Mouse (Mus musculus): ENCODE measurements at regions not wholly inside any gene's neighbourhood (a gene's known extent, or its start where the extent isn't known, plus 50 kb on each side); places are given as distances from the start of the nearest gene placed in this dataset.

DNA sequence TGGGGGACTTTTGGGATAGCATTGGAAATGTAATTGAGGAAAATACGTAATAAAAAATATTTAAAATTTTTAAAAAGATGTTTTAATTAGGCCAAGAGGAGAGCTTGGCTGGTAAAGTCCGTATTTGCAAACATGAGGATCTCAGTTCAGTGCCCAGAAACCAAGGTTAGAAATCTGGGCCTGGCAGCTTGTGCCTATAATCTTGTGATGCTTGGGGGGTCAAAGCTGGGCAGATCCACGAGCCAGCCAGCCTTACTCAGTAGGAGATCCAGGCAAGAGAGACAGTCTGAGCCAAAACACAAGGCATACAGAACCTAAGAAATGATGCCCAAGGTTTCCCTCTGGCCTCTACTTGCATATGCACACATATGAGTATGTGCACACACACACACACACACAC lies 54.1 kb upstream of the Cxadr start:
- no peak for DNase-seq

DNA sequence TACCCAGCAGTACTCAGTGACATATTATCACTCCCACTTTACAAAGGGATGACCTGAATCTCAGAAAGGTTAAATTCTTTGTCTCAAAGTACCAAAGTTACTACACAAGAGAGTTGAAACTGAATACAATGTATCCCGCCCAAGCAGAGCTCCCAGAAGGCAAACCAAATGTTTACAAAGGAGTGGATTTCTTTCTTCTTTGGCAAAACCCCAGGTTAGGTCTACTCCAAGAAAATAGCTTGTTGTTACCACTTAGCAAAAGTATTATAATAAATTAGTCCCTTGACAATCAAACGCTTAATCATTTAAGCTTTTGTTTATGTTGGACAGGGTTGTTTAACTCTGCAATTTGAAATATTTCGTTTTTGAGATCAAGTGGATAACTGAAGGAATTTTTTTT lies 58.6 kb upstream of the Cxadr start:
- DNase-seq, result no peak

DNA sequence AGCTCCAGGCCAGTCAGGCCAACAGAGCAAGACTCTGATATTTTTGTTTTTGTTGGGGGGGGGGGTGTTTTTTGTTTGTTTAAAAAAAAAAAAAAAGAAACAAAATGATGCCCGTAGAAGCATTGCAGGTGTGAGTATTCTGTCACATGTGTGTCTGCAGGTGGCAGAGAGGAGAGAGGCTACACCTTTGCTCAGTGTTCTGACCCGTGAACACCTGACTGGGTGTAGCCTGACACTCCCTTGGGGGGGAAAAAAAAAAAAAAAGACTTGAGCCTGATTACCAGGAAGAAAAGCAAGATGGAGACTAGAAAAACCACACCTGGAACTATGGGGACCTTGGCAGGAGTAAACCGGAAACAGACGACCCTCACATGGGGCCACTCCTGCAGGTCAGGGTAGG lies 61.1 kb upstream of the Cxadr start:
- no peak for DNase-seq

DNA sequence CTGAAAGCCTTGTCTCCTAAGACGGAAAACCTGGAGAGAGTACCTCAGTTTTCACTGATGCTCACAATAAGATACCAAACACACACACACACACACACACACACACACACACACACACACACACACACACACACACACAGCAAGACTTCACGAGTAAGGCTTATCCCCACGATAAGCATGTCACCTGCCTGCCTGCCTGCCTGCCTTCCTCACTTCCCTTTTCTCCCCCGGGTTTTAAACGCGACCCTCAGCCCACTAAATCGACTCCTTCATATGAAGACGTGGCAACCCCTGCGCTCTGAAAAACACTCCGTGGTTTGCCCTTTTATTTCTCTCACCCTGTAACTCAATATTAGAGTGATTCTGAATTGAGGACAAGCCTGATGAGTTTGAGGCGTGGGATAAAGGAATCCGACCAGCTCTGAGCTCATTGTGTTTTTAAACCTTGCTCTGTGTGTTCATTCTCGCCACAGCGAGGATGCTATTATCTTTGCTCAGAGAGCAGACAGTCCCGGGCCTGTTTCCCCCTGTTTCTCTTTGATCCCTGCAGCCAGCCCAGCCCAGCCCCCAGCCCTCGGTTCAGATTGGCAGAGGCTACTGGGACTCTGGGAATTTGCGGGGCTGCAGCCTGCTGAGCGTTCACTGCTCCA lies 63.1 kb upstream of the Cxadr start:
- DNase-seq, result no peak

DNA sequence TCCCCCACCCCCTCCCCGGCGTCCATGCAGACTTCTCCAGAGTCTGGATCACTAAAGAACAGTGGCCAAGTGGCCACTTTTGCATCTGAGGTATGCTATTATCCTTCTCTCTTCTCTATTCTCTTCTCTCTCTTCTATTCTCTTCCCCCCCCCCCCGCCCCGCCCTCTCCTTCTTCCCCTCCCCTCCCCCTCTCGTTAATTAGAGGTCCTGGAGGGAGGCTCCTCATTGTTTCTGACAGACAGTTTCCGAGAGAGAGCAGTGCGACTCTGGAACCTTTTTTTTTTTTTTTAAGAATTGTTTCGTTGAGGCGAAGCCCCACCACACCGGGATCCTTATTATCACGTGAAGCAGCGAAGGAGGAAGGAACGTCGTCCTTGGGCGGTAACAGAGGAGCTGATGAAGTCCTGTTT lies 63.6 kb upstream of the Cxadr start:
- no peak for DNase-seq

DNA sequence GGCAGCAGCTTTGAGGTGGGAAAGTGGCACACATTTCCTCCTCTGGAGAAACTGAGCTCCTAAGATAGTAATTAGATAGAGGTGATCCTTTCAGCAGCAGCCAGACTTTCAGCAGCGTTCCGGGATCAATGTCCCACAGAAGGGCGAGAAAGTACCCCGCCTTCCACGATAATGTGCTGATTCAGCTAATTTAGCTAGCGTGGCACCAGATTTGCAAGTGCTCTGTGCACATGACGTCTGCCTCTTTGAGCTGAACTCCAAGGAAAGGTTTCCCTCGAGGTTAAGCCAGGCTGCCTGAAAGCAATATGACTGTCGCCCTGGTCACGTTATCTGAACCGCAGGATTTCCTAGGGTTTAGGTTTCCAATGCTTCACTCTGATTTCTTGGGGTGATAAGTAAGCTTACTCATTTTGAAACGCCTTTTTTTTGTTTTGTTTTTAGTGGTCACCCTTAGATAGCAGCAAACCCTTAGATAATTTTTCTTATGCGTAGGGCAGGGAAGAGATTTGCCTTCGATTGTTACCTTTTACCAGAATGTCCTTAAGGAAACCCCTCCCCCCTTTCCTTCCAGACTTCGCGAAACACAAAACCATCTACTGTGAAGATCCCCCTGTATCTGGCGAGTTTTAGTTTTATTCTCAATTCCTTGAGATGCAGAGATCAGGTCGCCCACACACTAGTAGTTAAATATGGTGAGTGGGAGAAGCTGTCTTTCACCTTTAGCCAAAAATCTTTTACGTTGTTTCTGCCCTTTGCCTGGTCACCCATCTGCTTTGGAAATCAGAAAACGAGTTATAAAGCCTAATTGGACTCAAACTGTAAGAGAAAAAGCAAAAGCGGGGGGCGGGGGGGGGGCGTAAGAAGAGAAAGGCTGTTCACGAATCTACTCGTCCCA lies 64.3 kb upstream of the Cxadr start:
- peak; percentile 29 for DNase-seq

DNA sequence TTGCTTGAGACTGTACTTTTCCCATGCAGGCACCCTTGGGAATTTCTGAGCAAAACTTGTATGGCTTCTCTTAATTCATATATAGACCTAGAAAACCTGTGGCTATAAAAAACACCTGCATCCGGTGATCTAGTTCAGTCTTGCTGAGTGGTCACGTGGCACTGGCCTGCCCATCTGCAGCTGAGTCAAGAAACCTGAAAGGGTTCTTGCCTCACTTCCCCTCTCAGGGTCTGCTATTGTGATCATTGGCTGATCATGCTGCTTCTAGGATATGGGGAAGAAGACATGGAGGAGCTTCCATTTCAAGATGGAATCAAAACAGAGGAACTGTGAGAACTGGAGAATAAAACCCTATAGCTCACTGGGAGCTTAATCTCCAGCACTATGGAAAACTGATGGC lies 69.1 kb upstream of the Cxadr start:
- DNase-seq, result no peak

DNA sequence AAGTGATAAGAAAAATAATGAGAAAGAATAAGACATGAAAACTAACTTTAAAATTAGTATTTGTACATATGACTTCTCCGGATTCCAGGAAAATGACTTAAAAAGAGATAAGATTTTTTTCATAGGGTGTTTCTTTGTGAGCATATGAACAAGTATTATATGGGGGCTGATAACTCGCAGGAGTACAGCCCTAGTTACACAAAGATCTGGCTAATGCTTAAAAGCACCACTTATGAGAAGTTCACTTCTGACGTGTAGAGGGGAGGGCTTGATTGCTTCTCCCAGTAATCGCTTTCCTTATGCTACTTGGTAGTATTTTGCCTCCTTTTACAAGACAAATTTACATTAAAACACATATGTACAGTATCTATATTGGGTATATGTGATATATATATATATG lies 72.3 kb upstream of the Cxadr start:
- DNase-seq, result no peak

DNA sequence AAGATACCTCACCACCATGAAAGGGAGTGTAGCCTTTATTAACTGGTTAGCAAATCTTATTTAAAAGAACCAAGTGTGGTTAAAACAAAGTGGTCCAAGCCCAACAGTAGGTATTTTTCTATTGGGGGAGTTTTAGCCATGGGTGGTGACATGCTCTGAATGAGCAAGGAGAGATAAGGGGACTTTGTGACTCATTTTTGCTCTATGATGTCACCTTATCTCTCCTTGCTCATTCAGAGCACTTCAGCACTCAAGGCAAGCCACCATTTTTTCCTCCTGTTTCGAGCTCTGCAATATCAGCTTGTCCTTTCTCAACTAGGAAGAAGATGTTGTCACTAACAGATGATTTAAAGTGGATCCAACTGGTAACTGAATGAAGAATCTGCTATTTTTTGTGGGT lies 78.9 kb upstream of the Cxadr start:
- DNase-seq, result no peak

DNA sequence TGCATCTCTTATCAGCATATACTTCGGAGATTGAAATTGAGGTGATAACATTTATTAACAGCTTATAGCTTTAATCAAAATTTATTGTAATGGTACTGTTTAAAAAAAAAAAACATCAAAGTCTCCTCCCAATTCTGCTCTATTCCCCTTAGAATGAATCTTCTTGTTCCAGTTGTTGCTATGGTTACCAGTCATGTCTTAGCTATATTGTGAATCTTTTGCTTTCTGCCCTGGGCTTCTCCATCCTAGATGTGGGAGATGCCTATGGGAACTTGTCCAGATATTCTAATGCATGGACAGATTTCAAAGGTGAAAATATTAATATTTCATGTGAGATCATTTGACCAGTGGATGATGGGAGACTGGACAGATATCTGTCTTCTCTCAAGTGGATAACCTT lies 79.5 kb upstream of the Cxadr start:
- DNase-seq, result no peak

DNA sequence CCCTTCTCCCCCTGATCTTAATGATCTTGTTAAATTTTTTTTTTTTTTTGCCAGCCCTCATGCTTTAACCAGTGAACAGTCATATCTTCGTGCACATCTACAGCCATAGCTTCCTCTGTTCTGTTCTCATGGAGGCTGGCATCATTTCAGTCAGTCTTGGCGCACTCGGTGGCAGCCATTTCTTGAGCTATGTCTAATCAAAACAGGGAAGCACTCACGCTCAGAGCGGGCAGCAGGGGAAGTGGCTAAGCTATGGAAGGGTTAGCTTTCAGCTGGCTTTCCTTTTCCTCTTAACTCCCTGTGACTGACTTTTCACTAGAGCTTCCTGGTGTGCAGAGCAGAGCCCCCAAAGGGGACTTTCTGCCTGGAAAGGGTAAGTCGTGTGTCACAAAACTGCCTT lies 83.7 kb upstream of the Cxadr start:
- peak; percentile 28 for DNase-seq

DNA sequence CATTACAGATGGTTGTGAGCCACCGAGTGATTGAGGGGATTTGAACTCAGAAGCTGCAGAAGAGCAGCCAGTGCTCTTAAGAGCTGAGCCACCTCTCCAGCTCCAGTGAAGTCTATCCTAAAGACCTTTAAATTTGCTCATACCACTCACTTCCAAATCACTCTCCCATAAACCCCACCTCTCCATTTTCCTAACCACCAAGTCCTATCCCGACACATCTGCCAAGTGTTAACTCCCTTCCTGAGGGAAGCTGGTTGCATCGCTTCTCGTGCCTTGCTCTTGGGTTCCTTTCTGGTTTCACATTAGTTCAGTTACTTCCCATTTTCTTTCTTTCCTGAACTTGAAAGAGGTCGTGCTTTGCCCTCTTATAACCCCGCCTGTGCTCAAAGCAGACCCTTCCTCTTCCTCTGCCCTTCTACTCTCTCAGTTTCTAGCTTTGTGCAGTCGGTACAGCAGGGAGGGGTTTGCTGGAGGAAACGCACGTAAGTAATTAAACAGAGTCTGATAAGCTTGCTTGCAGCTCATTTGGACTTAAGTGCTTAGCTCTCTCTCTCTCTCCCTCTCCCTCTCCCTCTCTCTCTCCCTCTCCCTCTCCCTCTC lies 84.4 kb upstream of the Cxadr start:
- no peak for DNase-seq

DNA sequence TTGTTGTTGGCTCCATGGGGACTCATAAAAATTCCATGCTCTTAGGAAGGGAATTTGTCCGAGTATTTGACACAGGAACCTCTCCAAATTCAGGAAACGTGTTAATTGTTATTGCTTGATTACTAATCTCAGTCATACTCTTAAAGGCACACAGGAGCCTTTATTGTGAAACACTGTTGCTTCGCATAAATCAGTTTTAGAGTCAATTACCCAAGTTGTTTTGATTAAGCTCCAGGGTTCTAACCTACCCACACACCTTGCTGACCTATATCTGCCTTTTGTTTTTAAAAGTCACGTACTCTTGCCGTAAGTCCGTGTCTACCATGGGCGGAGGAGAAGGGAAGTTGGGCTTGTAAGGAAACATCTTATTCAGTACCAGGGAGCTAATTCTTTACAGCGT lies 89.6 kb upstream of the Cxadr start:
- DNase-seq, result no peak

DNA sequence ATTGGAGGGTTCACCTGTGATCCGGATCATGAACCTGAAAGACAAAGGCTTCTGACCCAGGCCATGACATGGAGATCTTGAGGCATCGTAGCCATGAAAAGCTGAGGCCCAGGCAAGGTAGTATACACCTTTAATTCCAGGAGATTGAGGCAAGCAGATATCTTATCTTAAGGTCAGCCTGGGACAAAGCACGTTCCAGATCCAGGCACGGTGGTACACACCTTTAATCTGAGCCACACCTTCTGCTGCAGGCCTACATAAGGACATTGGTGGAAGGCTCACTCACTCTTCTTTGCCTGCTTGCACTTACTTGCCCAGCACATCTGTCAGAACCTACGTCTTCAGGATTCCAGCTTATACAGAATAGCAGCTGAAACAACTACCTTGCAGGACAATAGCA lies 93.0 kb upstream of the Cxadr start:
- DNase-seq, result no peak

DNA sequence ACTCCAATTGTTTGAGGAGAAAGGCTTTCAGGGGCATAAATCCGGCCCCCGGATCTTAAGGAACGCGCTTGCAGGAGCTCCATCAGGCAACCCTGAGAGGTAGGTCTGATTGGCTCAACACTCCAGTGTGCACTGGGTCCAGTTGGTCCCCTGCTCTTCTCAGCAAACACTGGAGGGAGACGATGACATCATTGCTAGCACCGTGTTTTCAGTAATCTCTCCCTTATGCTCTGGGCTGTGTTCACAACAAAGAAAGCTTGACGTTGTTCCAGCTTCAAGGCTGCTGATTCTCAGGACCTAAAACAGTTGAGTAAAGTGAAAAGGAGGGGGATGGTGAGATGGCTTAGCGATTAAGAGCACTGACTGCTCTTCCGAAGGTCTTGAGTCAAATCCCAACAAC lies 97.0 kb upstream of the Cxadr start:
- DNase-seq, result no peak

DNA sequence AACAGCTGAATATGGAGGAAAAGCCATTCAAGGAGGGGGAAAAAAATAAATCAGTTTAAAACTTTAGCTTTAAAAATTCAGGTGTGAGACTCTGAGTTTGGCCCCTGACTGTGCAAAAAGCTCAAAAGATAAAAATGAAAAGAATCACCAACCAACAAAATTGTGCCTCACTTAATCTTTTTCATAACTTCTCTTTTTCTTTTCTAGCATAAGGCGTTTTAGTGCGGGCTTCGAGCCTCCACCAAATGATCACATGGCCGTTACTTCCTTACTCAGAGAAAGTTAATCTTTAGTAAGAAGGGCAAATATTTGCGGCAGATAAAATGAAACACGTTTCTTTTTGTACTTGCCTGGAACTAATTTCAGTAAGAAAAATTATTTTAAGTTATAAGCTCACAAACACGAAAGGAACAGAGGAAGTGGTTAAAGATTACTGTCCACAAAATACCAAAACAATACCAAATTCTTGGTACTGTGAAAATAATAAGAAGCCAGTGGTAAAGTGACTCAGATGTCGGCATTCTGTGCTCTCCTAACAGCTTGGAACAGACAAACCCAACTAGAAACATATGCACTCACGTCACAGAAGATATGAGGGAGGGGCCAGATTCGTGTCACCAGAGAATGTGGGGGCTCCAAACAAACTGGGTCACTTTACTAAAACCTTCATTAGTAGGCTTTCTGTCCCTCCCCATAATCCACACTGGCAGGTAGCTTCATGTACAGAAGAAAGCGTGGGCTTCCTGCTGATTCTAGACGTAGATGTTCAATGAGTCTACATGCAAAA lies 101.1 kb upstream of the Cxadr start:
- DNase-seq, result no peak

DNA sequence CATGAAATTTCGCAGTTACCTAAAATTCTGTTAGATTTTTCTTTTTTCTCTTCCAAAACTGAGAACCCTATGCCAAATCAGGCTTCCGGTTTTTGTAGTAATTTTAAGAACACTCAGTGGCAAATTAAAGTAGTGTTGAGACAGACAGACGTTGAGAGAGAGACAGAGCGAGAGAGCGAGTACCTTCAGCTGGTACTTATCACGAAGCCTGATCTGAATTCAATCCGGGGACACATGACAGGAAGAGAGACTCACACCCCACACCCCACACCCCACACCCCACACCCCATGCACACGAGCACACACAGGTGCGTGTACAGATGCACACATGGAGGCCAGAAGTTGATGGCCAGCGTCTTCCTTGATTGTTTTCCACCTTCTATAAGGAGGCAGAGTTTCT lies 102.0 kb upstream of the Cxadr start:
- DNase-seq, result no peak

DNA sequence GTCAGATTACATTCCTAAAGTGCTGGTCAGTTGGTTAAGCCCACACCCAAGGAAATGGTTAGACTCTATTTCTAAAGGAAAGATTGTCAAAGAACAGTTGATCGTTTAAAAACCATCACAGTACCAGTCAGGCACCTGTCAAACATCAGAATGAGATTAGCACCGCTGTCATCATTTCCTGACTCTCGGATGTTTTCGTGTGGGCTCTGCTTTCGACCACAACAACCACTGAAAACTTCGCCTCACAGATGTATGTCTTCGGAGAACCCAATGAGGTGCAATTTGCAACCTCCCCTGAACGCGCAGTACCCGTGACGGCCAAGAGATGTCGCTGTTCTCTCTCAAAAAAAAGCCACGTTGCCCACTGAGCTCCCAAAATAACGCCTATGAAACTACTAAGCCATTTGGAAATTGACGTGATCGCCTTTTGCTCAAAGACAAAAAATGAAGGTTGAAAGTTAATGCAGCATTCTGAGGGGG lies 102.6 kb upstream of the Cxadr start:
- peak; percentile 84 for DNase-seq

DNA sequence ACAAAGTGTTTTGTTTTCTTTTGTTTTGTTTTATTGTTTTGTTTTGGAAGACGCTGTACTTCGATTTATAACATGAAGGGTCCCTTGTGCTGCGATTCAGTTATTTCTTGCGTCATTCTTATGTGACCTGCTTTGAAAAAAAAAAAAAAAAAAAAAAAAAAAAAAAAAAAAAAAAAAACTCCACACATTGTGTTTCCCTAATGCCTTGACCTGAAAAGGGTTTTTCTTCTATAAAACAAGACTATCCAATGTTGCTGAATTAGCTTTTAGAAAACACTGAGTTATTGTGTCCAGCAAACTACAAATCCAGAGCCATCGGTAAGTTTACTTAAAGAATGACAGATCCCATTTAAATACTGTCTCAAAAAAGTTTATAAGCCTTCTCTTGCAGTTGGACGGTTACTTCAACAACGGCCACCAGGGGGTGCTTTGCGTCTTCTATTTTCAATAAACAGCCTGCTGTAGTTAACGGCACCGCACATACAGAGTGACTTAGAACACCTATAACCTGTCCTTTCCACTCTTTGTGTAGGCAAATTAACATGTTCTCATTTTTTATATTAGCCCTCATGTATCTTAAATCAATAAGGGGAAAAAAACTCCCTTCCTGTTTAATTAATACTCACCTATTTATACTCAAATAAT lies 103.9 kb upstream of the Cxadr start:
- peak; percentile 89 for DNase-seq

DNA sequence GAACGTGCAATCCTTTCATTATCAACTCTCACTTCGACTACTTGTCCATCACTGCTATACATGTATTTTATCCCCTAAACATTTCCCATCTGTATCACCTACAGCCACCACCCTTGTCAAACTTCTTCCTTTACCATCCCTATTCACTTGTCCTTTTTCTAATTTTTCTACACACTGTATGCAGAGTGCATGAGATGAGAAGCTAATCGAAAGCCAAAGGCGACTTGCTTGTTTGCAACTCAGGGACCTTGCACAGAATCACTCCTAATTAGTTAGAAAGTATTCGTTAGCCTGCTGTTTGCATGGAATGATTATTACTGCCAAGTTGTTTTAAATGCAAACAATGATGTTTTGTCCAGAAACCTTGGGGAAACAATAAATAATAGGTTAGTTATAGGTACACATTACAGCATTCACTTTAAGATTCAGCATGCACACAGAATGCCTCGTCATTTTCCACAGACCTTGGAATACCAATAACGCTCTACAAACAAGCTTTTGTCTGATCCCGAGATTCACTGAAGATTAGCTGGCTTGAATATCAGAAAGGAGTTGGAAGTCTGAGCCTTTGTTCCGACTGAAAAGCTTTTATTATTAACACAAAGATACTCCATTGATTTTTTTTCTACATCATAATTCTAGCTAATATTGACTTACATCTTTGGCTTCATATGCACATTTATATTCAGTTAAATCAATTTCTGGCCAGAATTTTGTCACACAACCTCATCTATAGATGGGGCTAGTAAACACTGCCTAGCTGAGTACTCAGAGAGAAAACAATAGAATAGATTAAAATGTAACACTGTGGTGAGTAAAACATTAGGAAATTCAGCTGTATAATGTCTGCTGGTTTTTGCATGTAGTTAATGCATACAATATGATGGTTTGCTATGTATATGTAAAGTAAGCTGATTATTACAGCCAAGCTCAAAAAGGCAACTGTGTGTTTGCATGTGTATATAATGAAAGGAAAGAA lies 130.4 kb upstream of the Cxadr start:
- no peak for DNase-seq

DNA sequence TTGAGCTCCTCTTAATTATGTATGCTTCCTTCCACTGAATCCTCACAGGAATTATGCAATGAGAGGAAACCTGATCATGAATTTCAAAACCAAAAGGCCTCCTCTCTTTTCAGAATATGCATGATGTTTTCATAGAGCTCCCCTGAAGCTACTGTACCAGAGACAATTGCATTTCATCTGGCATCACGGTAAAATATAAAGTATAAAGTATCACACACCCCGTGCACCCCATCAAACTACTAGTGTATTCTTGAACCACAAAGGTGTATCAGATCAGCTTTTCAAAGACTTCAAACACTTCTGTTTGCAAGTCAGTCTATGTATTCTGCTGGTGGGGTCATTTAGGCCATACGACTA lies 144.4 kb upstream of the Cxadr start:
- DNase-seq, result no peak
